Mouse (Mus musculus) lung, postnatal 4 days (tissue): ENCODE results near the gene Col1a1.

ENCODE experiments used
- DNase-seq, 2 experiments: peaks; one replicate each; pipeline ENCODE4 v3.0.0; 2021

Gene Col1a1

GRCm38 (mm10) chr11:94978947-94979346 lies 42.9 kb downstream of the Col1a1 start:
- DNase-seq: peak; percentile 97 to 99

DNA sequence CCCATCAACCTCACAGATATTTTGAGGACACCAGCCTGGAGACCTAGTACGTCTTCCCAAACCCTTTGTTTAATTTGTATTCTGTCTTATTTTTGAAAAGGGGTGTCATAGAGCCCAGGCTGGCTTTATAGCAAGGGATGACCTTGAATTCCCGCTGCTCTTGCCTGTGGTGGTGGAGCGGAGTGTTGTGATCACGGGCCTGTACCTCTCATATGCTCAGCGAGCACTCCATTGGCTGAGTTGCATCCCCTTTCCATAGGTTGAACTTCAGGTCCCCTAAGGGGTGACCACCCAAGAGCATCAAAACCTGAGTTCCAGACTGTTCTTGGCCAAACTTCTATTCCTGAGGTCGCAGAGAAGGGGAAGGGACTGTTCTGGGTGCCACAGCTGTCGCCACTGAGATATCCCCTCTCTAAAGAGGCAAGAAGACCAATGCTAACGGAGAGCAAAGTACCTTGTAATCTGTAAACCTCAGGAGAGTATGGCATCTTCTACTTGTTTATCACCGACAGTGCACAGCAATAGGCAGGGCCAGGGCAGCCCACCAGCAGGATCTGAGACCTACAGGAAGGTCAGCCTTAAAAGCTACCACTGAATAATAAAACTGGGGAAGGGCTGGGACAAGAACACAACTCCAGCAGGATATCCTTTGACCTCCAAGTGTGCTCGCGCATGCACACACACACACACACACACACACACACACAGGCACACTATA lies 43.6 kb downstream of the Col1a1 start:
- DNase-seq: no peak

- peak in 1 of 2 experiments; percentile 26 for DNase-seq
Measured at GRCm38 (mm10) chr11:94985140-94985539, 49.1 kb downstream of the Col1a1 start.

- DNase-seq: peak in 1 of 2 experiments; percentile 29
Measured at GRCm38 (mm10) chr11:94985822-94986221, 49.8 kb downstream of the Col1a1 start.

GRCm38 (mm10) chr11:94986435-94986834 lies 50.4 kb downstream of the Col1a1 start:
- no peak for DNase-seq

- DNase-seq: no peak
Measured at GRCm38 (mm10) chr11:94987341-94987740, 51.3 kb downstream of the Col1a1 start.

DNA sequence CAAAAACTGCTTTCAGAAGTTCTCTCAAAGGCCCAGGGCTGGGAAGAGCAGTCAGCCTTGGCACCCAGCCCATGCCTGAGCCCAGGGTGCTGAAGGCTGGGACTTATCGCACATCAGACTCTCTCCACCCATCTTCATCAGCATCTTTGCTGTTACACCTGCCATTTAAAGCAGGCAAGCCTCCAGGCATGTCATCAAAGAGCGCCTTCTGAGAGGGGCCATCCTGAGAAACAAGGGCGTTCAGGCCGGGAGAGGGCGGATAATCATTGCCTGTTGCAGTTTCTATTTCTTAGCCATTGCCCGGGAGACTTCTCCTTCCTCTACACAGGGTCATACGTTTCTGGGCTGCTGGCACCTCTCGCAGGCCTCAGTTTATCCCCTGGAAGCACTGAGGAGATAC lies 51.8 kb downstream of the Col1a1 start:
- DNase-seq: peak in 1 of 2 experiments; percentile 35

GRCm38 (mm10) chr11:94988780-94989561 lies 52.9 kb downstream of the Col1a1 start:
- peak in 1 of 2 experiments; percentile 42 for DNase-seq

DNA sequence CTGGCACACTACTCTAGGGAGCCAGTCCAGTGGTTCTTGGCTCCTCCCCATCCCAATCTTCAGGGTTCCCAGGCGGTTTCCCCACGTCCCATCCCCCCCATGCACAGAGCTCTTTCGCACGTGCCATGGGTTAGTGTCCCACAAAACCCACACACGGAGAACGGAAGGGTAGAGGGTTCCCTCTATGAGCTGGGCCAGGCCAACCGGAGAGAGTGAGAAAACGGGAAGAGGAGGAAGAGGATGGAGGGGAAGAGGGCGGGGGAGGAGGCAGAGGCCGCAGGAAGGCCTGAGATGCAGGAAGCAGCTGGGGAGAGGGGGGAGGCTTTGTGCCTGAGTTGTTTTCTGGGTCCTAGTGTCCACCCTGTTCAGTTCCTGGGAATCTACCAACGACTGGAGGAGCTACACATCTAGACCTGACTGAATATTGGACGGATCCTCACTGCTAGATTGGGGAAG lies 53.6 kb downstream of the Col1a1 start:
- peak; percentile 85 for DNase-seq

GRCm38 (mm10) chr11:94990102-94990748 lies 54.2 kb downstream of the Col1a1 start:
- no peak for DNase-seq

DNA sequence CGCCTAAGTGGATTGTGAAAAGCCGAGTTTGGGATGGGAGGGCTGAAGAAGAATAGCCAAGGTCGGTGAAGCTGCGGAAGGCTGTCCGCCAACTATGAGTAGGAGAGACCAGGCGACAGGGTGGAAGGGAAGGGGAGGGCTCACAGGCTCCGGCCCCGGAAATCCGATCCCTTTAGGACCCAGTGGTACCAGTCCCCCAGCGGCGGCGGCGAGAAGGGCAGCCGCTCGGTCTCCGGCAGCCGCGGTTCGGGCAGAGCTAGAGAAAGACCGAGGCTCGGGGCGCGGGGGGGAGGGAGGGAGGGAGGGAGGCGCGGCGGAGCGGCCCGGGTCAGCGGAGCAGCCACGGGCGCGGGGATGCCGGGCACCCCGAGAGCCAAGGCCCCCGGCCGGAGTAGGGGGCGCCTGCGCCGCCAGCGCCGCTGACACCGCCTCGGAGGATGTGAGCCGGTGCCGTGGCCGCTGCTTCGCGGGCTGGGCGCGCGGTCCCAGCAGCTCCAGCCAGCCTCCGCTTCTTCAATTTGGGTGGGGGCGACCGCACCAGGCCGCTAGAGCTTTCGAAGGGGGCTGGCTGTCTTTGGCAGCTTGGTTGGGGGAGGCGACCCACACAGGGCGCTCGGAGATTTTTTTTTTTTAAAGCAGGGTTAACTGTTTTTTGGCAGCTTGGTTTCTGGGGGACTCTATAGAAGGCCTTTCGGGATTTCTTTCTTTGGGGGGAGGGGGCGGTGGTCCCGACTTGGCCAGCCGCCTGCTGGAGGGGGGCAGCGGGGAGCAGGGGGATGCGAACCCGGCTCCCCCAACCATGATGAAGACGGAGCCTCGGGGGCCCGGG lies 54.9 kb downstream of the Col1a1 start, which contains the start of gene Ppp1r9b:
Gene Ppp1r9b, plus strand, starts transcription at position 287 of the 829 bp plus-strand sequence.
- DNase-seq: peak; percentile 95 to 96

DNA sequence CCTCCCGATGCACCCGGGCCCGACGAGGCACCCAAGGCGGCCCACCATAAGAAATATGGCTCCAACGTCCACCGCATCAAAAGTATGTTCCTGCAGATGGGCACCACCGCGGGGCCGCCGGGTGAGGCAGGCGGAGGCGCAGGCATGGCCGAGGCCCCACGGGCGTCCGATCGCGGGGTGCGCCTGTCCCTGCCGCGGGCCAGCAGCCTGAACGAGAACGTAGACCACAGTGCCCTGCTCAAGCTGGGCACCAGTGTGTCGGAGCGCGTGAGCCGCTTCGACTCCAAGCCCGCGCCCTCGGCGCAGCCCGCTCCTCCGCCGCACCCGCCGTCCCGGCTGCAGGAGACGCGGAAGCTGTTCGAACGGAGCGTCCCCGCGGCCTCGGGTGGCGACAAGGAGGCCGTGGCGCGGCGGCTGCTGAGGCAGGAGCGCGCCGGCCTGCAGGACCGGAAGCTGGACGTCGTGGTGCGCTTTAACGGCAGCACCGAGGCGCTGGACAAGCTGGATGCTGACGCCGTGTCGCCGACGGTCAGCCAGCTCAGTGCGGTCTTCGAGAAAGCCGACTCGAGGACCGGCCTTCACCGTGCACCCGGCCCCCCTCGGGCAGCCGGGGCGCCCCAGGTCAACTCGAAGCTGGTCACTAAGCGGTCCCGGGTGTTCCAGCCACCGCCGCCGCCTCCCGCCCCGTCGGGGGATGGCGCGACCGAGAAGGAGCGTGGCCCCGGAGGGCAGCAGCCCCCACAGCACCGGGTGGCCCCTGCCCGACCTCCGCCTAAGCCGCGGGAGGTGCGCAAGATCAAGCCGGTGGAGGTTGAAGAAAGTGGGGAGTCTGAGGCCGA lies 55.8 kb downstream of the Col1a1 start:
- peak; percentile 69 to 74 for DNase-seq

- DNase-seq: peak; percentile 31 to 39
Measured at GRCm38 (mm10) chr11:94992480-94992753, 56.4 kb downstream of the Col1a1 start.

- peak; percentile 66 for DNase-seq
Measured at GRCm38 (mm10) chr11:94992754-94993606, 57.0 kb downstream of the Col1a1 start.

GRCm38 (mm10) chr11:94994208-94994814 lies 58.3 kb downstream of the Col1a1 start:
- peak; percentile 44 to 58 for DNase-seq

- DNase-seq: peak in 1 of 2 experiments; percentile 21
Measured at GRCm38 (mm10) chr11:94994947-94995772, 59.1 kb downstream of the Col1a1 start.

DNA sequence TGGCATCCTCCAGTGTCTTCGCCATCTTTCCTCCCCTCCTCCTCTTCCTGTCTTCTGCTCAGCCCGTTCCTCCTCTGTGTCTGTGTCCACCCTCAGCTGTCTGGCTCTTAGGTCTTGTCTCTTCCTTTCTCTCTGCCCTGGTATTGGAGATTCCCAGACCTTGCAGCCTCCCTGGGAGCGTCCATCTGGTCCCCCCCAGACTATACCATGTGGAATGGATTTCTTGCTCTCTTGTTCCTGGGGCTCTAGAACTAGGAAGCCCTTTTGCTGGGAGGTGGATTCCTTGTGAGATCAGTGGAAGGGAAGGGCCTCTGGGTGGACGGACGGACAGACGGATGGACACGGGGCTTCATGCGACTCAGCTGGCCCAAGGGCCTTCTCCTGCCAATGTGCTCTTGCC lies 60.1 kb downstream of the Col1a1 start:
- no peak for DNase-seq

- peak in 1 of 2 experiments; percentile 18 for DNase-seq
Measured at GRCm38 (mm10) chr11:94996984-94997383, 61.0 kb downstream of the Col1a1 start.

DNA sequence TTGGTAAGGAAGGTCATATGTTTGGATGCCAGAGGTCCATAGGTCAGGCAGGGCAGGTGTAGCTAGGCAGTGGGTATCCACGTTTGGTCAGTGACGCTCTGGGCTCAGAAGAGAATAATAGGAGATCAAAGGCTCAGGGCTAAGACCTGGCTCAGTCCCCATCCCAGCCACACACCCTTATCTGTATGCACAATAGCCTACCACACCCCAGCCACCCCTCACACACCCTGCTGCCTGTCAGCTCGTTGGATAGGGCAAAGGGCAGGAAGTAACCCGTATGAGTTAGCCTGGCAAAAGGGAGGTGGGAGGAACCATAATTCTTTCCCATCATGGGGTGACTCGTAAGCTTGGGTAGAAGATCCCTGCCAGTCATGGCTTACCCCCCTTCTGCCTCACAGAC lies 61.6 kb downstream of the Col1a1 start:
- peak; percentile 30 to 37 for DNase-seq
